Mouse (Mus musculus): ENCODE data around the gene Gm10842.
"Not testable (repeated sequence)": the region's sequence is repeated elsewhere in the genome, so short reads cannot be mapped to it uniquely, and the experiment has no call there.

The Gm10842 gene

GRCm38 (mm10) chr11:105146593-105146992 lies at the start of gene Gm10842:
Gm10842 (plus strand) TSS chr11:105146893.
- DNase-seq (ENCODE audit: low spot score in 2 of 2), result no peak

GRCm38 (mm10) chr11:105112448-105112847 lies 34.2 kb upstream of the Gm10842 start:
- not testable (repeated sequence) for DNase-seq (ENCODE audit: low spot score in 2 of 2)

GRCm38 (mm10) chr11:105117814-105118213 lies 28.9 kb upstream of the Gm10842 start:
- DNase-seq (ENCODE audit: low spot score in 2 of 2), result no peak

- DNase-seq (ENCODE audit: low spot score in 2 of 2), result no peak
Observed at GRCm38 (mm10) chr11:105120551-105121061, 26.1 kb upstream of the Gm10842 start.

DNA sequence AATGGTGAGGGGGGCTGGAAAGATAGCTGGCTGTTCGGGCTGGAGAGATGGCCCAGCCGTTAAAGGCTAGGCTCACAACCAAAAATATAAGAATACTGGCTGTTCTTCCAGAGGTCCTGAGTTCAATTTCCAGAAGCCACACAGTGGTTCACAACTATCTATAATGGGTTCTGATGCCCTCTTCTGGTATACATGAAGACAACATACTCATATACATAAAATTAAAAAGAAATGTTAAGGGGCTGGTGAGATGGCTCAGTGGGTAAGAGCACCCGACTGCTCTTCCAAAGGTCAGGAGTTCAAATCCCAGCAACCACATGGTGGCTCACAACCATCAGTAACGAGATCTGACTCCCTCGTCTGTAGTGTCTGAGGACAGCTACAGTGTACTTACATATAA lies 24.9 kb upstream of the Gm10842 start:
- not testable (repeated sequence) for DNase-seq (ENCODE audit: low spot score in 2 of 2)

DNA sequence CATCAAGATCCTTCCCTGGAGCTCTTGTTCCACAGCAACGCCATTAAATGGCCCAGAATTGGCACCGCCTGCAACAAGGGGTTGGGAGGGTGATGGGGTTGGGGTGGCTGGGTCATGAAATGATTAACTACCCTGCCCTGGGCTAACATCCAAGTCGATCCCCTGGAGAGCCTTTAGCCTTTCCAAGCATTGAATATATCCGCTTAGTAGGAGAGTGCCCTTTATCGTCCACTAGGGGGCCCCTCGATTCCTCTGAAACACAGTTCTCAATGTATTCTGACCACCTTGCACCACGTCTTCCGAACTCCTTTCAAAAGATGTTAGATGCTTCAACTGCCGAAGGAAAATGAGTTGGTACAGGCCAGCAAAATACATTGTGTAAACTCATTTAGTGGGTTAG lies 22.7 kb upstream of the Gm10842 start:
- DNase-seq (ENCODE audit: low spot score in 2 of 2), result peak in 1 of 2 experiments; percentile 42

DNA sequence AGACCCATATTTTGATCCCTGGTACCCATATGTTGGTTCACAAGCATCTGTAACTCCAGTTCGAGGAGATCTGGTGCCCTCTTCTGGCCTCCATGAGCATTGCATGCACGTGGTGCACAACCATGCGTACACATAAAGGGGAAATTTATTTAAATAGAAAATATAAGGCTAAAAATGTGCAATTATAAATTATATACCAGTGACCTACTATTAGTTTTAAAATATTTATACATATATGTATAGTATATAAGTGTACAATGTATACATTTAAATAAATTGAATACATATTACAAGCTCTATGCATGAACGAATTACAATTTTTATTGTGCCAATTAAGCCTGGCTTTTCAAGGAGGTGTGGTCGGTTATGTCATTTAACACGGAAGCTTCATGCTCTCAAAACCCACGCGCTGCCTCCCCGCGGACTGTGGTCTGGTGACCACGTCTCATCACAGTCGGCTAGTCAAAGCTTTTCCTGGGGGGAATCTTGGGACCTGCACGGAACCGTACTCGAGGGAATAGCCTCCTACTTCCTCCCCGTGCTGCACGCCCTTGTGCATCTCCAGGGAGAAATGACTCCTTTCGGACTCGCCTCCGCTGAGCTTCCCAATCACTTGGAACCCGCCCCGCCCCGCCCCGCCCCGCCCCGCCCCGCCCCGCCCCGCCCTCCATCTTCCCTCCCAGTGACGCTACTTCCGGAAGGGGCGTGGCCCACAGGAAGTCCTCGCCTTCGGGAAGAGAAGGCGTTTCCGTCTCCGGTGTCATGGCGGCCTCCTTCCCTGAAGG lies 20.8 kb upstream of the Gm10842 start, which contains the start of gene Mettl2:
Gene Mettl2 (plus strand): TSS at position 691 of the 785 bp plus-strand sequence.
- peak; percentile 92 for DNase-seq (ENCODE audit: low spot score in 2 of 2)

DNA sequence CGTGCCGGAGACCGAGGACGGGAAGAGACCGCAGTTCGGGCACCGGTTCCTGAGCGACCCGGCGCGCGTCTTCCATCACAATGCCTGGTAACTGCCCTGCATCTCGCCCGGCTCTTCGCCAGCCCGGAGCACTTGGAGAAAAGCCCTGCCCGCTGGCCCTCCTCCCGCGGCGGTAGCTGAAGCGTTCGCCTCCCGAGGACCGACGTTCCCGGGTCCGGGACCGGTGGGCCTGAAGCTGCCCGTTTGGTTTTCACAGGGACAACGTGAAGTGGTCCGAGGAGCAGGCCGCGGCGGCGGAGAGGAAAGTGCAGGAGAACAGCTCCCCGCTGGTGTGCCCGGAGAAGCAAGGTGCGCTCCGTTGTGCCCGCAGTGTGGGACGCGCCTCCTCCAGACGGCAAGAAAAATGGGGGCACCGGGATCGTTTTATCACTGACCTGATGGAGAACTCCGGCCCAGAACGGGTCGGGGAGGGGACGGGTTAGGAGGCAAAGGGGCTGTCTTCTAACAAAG lies 20.1 kb upstream of the Gm10842 start:
- peak in 1 of 2 experiments; percentile 42 for DNase-seq (ENCODE audit: low spot score in 2 of 2)

GRCm38 (mm10) chr11:105135692-105136091 lies 11.0 kb upstream of the Gm10842 start:
- DNase-seq (ENCODE audit: low spot score in 2 of 2), result no peak

DNA sequence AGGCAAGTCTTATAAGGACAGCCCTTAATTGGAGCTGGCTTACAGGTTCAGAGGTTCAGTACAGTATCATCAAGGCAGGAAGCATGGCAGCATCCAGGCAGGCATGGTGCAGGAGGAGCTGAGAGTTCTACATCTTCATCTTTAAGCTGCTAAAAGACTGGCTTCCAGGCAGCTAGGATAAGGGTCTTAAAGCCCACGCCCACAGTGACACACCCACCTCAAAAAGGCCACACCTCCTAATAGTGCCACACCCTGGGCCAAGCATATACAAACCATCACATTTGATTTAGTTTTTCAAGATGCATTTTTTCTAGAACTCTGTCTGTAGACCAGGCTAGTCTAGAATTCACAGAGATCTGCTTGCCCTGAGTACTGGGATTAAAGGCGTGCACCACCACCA lies 9.4 kb upstream of the Gm10842 start:
- not testable (repeated sequence) for DNase-seq (ENCODE audit: low spot score in 2 of 2)

DNA sequence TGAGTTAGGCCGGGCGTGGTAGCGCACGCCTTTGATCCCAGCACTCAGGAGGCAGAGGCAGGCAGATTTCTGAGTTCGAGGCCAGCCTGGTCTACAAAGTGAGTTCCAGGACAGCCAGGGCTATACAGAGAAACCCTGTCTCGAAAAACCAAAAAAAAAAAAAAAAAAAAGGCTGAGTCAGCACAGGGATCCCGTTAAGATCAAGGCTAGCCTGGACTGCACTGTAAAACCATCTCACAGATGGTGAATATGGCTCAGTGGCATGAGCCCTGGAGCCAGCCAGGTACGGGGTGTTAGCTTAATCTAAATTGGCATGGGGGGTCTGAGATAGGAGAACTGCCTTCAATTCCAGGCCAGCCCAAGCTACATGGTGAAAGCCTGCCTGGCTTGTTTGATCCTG lies 6.2 kb upstream of the Gm10842 start:
- not testable (repeated sequence) for DNase-seq (ENCODE audit: low spot score in 2 of 2)

DNA sequence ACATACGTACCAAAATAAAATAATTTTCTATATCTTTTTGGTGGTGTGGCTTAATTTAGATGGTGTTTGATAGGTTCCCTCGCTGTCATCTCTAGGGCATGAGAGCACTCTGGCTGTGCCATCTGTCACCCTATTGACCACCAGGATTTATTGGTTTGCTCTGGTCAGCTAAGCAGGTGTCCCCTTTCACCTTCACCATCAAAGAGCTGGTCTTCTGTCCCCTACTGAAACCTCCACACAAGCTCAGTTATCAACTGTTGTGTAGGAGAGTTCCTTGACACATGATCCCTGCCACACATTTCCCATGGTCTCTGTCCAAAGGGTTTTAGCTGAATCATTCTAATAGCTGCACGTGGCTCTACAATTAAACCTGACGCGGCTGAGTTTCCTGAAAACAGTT lies 5.6 kb upstream of the Gm10842 start:
- no peak for DNase-seq (ENCODE audit: low spot score in 2 of 2)

GRCm38 (mm10) chr11:105143564-105143963 lies 3.1 kb upstream of the Gm10842 start:
- no peak for DNase-seq (ENCODE audit: low spot score in 2 of 2)

- DNase-seq (ENCODE audit: low spot score in 2 of 2), result no peak
Observed at GRCm38 (mm10) chr11:105144084-105144483, 2.6 kb upstream of the Gm10842 start.

DNA sequence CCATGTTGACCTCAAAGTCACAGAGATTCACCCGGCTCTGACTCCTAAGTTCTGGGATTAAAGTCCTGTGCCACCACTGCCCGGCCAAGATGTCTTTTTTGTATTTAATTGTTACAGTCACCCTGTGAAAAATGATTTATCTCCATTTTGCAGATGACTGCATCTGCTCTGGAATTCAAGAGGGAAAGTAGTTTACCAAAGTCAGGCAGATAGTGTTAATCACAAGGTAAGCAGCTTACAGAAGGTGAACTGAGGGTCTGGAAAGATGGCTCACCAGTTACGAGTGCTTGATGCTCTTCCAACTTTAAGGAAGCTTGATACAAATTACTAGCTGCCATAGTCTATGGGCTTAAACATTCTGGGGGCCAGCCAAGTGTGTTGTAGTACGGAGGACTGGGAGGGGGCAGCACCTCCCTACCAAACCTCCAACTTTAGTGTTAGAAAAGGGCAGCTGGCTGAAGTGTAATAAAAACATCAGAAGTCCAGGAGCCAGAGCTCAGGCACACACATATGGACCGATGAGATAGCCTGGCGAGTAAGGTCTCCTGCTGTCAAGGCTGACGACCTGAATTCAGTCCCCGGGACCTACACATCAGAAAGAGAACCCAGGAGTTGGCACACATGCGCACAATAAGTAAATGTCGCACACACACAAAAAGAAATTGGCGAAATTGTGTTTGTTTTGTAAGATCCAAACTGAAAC lies 2.0 kb upstream of the Gm10842 start:
- DNase-seq (ENCODE audit: low spot score in 2 of 2), result no peak

GRCm38 (mm10) chr11:105145211-105145610 lies 1.5 kb upstream of the Gm10842 start:
- DNase-seq (ENCODE audit: low spot score in 2 of 2), result no peak

DNA sequence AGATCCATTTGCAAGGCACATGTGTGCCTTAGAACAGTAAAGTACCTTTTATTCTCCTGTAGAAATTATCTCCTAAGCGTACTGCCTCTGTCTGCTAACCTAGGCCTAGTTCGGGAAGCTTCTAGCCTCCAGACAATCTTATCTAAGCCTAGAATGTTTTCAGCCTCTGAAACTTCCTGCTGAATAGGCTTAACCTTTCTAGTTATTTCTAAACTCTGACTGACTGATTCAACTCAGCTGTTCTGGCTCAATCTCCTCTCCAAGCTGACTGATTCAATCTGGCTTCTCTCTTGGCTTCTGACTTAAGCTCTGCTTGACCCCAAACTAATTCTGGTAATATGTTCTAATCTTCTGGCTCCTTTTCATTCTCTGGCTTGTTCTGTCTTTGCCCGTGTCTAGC lies 2.7 kb downstream of the Gm10842 start:
- DNase-seq (ENCODE audit: low spot score in 2 of 2), result no peak

DNA sequence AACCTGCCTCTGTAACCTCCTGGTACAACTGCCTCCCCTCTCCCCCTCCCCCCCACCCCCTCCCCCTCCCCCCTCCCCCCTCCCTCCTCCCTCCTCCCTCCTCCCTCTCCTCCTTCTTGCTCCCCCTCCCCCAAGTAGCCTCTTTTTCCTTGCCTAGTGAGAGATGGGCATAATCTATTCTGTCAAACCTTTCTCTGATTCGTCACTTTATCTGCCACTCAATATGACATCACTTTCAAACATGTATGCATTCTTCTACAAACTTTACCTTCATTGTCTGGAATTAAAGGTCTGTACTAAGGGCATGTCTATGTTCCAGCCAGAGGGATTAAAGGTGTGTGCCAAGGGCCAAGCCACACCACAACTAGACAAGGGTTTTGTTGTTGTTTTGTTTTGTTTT lies 3.1 kb downstream of the Gm10842 start:
- DNase-seq (ENCODE audit: low spot score in 2 of 2), result no peak

DNA sequence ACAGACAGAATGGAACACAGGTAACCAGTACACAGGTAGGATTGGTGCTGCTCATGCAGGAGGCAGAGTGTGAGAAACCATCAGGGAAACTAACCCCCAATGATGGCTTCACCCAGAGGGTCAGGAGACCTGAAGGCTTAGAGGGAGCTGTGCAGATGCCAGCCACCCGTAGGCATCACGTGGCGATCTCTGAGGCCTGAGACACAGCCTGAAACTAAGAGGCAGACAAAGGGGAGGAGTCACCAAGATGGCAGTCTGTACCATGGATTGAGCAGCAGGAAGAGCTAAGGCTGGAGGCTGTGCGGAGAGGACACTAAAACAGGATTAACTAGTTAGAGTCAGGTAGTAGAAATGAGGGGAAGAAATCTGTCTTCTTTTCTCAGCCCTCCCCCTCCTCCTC lies 4.0 kb downstream of the Gm10842 start:
- DNase-seq (ENCODE audit: low spot score in 2 of 2), result no peak

- no peak for DNase-seq (ENCODE audit: low spot score in 2 of 2)
Observed at GRCm38 (mm10) chr11:105151226-105152016, 4.7 kb downstream of the Gm10842 start.

DNA sequence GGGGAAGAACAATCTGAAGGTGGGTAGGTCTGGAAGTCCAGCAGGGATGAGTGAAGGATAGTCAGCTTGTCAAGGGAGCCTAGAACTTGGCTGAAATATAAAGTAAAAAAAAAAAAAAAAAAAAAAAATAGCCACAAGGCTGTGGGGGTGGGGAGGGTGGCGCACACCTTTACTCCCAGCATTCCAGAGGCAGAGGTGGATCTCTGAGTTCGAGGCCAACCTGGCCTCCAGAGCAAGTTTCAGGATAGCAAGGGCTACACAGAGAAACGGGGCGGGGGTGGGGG lies 5.3 kb downstream of the Gm10842 start:
- no peak for DNase-seq (ENCODE audit: low spot score in 2 of 2)

DNA sequence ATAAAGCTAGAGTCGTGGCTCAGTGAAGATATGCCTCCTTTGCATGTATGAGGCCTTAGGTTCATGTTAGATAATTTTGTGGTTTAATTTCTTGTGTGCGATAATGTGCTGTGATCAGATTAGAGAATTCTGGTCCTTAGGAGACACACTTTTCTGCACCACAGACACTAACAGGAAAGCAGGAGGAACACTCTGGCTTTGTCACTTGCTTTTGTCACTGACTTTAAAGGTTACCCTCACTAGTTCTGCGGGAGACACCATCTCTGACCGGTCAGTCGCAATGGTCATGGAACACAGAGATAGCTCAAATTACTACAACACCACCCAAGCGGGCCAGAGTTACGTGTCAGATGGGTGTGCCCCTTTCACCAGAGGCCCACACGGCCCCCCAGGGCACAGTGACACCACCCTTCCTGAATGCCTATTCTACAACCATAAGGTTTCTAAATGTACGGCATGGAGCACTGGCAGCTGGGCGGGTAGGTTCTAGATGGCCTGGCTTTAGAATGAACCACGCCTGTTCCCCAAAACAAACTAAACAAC lies 5.7 kb downstream of the Gm10842 start:
- DNase-seq (ENCODE audit: low spot score in 2 of 2), result no peak
